Mouse (Mus musculus): ENCODE results near the gene Rilp.
"Not testable (repeated sequence)": the region's sequence is repeated elsewhere in the genome, so short reads cannot be mapped to it uniquely, and the experiment has no call there.

Rilp gene

DNA sequence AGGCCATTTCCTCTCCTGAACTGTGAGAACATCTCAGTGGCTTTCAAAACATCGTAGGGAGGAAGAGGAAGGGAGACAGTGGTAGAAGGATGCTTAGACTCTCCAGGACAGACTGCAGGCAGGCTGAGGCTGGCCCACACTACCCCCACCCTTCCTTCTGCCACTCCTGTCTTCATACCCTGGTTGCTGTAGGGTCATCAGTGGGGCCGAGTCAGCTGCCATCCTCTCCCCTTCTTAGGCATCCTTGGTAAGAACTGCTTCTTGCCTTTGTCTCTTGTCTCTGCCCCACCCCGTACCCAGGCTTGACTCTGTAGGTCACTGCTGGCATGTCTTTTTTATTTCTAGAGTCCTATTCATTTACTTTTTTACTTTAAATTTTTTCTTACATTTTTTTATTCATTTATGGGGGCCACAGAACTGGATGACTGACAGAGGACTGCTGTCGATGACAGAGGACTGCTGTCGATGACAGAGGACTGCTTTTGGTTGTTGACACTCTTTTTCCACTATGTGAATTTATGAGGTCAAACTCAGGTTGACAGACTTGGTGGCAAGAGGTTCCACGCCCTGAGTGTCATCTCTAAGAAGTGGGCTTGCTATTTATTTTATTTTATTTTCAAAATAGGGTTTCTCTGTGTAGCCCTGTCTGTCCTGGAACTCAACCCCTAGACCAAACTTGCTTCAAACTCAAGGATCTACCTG is 23.6 kb downstream of the Rilp start:
- DNase-seq (ENCODE audit: low read depth, low spot score): no peak

DNA sequence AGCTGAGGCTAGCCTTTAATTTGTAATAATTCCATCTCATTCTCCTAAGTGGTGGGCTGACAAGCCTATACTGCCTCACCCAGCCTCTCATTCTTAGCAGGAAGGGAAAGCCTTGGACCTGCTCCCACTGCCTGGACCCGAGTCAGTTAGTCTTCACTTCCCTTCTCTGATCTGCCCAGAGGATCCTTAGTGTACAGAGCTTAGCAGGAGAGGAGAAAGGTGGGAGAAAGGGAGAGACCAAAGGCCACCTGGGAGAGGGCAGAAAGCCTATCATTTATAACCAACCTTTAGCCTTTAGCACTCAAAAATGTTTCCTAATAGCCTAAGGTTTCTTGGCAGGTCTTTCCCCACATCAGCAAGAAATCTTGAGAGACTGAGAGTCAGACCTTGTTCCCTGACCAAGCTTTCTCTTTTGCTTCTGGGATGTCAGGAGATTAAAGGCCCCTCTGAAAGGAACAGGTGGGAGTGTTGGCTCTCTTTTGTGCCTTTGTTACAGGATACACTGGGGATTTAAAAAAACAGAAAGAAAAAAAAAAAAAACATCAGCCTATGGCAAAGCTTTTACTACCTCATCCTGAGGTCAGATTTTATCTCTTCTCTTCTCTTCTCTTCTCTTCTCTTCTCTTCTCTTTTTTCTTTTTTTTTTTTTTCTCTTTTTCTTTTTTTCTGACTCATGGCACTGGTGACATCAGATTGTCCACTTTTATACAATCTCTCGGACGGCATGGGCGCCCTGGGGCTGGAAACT is 24.6 kb downstream of the Rilp start:
- no peak for DNase-seq (ENCODE audit: low read depth, low spot score)

DNA sequence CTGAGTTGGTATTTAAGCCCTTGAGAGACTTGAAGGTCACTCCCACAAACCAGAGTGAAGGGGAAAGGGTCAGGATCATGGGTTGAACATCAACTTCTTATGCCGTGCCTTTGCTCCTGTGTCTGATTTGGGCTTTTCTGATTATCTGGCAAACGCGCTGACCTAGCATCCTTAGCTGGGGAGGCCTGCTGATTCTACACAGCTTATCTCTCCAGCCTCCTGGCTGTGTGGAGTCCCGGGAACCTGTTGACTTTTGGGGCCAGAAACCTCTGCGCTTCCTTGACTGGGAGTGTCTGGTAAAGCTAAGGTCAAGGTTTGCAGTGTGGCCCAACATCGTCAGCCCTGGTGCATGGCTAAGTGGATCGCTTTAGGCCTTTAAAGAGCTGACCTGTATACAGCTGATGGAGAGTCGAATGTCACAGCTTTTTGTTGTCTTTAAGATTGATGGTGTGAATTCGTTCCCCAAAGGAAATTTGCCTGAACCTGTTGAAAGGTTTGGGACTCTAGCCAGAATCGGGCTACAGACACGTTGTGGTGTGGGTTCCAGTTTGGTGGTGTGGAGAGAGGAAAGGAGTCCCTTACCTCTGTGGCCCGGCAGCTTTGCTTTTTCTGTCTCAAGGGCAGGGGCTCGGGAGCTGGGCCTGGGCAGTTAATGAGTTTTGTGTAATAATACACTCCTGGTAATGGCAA is 25.4 kb downstream of the Rilp start:
- no peak for DNase-seq (ENCODE audit: low read depth, low spot score)

DNA sequence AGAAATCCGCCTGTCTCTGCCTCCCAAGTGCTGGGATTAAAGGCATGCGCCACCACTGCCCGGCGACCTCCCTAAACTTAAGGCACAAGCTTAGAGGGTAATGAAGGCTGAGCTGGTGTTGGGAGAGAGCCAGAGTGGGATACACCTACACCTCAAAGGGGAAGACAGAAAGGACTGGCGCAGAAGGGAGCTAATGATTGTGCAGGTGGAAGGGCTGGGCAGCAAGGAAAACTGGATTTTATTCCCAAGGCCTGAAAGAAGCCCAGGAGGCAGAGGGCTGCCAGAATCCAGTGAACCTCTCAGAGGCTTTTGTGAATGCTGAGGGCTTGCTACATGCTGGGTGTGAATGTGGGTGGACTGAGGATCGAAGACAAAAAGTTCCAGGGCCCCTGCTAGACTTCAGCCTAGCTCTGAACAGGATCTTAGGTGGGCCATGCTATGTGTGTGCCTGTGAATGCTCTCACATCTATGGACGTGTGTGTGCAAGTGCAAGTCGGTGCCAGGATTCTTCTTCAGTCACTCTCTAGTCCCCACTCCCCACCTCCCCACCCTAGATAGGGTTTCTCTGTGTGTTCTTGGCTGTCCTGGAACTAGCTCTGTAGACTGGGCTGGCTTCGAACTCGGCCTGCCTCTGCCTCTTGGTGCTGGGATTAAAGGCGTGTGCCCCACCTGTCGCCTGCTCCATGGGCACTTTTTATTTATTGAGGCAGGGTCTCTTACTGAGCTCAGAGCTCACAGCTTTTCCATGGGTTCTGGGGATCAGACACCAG is 26.5 kb downstream of the Rilp start:
- DNase-seq (ENCODE audit: low read depth, low spot score): no peak

DNA sequence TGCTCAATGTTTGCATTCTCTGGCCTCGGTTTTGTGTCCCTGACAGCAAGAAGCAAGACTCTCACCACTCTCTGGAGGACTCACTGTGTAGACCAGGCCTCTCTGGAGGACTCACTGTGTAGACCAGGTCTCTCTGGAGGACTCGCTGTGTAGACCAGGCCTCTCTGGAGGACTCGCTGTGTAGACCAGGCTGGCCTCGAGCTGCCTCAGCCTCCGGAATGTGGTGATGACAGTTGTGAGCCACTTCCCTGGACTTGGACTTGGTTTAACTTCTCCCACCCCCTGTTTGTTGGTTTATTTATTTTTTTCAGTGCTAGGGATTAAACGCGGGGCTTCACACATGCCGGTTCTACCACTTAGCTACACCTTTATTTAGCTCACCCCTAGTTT is 27.1 kb downstream of the Rilp start:
- DNase-seq (ENCODE audit: low read depth, low spot score): no peak

DNA sequence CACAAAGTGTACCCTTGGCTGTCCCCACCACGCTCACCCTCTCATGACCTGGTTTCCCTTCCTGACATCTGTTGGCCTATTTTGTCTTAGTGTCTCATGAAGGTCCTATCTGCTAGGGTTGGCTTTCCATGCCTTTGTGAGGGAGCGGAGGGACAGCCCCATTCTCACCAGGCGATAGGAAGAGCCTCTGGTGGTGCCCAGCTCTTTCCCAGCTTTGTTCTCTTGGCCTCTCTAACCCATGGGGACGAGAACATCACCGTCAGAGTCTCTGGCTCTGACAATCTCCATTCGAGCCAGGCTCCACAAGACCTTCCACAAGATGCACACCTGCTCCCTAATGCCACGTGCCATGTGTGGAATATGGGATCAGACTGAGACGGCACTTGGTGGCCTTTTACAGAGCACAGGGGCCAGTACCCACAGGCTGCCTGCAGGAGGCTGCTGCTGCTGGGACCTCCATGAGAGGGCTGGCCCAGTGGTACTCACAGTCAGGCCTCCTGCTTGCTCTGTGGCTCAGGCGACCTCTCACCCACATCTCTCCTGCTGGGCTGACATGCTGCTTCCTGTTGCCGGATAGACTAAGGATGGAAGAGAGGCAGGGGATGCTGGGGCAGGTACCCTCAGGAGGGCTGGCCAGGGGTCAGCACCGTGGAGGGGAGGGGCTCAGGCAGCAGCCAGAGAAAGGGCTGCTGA is 27.7 kb downstream of the Rilp start:
- DNase-seq (ENCODE audit: low read depth, low spot score): no peak

DNA sequence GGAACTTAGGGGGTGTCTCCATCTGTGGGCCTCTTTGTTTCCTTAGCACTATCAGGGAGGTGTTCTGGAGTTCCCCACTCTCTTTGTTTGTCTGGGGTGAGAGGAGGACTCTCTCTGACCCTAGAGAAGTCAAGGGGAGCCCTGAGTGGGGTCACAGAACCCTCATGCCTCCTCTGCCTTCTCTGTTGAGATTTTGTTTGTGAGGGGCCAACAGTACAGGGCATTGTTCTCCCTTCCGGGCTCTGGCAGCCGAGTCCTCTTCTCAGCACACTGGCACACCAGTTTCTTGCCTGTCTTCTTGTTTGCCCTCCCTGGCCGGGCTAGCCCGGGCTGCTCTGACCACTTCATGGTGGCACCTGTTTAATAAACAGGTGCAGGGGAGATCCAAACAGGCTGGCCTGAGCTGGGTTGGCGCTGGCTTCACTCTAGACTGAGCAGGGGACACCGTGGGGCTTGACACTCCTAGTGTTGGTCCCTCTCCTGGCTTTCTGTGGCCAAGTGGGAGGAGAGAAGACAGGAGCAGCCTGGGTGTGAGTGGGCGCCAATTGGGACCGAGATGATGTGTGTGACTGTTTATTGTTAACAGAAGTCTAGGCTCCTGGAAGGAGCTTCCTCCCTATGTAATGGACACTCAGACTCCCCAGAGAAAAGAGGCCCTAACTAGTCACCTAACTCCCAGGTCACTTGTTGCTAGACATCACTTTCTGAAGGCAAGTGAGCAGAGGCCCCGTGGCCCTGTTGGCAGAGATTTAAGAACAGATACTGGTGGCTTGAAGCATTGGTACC is 28.5 kb downstream of the Rilp start:
- no peak for DNase-seq (ENCODE audit: low read depth, low spot score)

DNA sequence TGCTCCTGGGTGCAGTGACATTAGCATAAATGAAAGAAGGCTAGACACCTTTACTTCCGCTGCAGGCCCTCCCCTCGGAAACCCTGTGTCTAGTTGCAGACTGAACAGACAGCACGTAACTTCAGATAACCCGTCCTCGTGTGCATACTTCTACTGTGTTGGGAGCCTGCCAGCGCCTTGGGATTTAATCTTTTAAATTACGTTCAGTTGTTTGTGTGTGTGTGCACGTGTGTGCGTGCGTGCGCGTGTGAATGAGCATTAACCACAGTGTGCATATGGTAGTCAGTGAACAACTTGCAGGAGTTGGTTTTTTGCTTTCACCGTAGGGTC is 29.0 kb downstream of the Rilp start:
- DNase-seq (ENCODE audit: low read depth, low spot score): no peak

DNA sequence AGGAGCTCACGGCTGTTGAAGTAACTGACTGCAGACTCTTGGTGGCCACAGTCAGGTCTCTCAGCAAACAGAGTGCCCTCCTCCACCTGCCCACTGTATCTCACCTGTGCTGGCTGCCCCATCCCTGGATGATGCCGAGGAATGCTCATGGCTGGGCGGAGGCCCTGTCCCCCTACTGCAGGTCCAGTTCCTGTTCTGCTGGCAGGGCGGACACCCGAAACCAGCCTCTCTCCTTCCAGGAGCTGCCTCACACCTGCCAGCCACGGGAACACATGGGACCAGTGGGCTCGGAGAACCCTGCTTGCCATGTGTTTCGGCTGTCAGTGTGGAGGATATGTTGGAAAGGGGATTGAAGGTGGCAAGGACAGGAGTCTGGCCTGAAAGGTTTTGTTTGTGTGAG is 30.3 kb downstream of the Rilp start:
- DNase-seq (ENCODE audit: low read depth, low spot score): no peak

DNA sequence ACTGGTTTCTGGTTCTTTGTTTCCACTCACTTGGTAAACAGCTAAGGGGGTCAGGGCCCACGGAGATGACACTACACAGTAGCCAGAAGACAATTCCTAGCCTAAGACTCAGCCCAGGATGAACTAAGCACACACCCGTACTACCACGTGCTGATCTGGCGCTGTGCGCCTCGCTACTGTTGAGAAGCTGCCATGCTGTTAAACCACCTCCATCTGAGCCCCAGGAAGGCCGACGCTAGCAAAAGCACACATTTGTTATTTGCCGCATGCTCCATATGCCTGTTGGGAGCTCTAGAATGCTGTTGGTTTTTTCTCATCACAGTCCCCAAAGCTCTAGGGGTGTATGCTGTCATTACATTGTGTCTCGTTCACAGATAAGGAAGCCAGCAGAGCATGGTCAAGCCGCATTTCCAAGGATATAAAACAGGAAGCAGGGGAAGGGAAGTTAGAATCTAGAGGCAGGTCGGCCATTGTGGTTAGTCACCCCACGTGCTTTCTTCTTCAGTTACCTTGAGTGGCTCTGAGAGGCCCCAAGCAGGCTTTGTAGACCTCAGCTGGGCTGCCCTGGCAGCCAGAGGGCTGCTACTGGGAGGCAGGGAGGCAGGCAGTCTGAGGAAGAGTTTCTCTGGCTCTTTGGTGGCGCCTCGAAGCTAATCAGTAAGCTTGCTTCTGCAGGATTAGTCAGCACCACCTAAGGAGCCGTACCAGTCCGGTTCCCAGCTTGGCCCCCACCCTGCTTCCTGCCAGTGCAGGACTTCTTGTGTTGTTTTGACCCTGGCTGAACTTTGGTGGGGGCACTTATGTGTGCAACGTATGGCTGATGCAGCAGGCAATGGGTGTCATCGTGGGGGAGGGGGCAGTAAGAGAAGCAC is 31.1 kb downstream of the Rilp start:
- DNase-seq (ENCODE audit: low read depth, low spot score): no peak

DNA sequence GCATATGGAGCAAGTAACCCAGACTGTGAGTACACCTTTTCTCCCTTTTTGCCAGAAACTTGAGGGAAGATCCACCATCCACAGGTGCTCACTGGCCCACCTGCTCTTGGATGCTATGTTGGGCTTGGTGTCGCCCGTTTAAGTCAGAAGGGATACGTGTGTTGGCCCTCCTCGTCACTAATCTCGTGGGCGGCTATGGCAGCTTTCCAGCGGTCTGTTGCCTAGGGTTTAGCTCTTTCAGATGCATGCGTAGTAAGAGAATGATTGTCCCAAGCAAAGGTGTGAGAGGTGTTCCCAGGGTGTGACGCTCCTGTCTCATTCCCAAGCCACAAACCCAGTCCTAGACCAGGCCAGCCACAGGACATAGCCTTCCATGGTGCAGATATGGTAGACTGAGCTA is 34.8 kb downstream of the Rilp start:
- no peak for DNase-seq (ENCODE audit: low read depth, low spot score)

DNA sequence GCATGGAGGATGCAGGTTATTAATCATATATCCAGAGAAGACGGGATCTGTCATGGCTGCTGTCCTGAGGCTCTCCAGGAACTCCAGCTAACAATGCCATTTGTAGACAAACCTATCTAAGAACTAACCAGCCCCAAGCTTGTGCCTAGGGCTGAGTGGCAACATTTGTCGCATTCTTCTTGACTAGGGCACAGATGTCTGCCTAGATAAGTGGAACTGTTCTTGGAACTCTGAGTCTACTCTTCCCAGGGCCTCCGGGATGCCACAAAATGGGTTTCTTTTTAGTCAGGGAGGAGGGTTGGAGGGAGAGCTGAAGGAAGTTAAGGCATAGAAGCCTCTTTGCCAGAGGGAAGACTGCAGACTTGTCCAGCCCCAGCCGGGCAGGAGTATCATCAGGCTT is 36.2 kb downstream of the Rilp start:
- DNase-seq (ENCODE audit: low read depth, low spot score): no peak

DNA sequence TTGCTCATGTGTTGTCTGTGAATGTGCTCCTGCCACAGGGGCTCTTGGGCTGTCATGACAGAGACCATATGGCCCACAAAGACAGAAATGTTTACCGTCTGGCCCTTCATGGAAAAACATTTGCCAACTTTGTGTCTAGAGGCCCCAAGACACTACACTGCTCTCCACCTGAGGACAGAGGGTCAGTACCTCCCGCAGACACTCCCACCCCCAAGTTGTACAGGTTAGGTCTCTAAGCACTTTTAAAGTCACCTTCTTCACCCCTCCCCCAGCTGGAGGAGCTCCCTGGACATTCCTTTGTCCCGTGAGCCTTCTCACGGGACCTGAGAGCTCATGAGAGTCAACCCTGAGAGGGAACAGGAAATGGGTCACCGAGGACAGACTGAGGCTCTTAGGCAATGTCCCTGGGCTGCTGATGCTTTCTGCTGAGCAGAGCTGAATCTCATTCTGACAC is 39.8 kb downstream of the Rilp start:
- DNase-seq (ENCODE audit: low read depth, low spot score): no peak

DNA sequence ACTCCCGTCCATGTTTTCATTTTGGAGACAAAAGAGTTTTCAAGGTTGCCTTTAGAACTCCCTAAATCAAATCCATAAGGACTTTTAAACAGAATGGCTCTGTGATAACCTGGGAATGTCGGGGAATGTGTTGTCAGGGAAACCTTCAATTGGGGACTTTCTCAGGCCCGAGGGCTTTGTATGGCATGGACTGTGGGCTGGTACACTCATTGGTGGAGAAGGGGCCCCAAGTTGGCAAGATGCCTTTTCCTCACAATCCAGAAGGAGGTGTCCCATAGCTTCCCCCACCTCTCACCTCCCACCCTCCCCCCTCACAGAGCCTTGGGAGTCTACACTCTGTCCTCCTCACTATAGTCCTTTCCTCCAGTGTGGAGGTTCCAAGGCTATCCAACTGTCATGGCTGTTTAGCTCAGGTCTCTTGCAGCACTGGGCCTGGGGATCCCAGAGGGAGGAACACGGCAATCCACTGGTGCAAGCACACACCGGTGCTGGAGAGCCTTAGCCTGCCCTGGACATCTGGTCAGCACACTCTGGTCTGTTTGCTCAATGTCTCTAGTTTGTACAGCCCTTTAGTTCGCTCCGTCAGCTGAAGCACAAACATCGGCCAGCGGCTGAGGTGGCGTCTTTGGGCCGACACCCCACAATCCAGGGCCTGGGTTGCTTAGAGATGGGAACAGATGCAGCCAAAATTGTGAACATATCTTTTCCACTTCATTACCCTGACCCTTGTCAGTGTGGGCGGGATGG is 40.5 kb downstream of the Rilp start:
- DNase-seq (ENCODE audit: low read depth, low spot score): no peak

DNA sequence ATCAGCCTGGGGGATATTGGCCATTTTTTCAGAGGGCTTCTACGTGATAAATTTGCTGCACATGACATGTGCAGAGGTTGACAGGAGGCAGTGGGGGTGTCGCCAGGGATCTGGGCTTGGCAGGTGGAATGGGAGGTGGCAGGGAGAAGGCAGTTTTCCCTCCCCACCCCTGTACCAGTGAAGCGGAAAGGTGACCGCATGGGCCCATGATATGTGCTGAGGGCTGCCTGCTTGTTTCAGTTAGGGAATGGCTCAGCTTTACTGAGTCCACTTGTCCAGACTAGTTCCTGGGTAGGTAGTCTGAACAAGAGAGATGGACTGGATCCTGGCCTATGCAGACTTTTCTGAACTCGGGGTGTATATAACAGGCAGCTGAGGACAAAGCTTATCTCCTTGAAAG is 41.4 kb downstream of the Rilp start:
- DNase-seq (ENCODE audit: low read depth, low spot score): no peak

DNA sequence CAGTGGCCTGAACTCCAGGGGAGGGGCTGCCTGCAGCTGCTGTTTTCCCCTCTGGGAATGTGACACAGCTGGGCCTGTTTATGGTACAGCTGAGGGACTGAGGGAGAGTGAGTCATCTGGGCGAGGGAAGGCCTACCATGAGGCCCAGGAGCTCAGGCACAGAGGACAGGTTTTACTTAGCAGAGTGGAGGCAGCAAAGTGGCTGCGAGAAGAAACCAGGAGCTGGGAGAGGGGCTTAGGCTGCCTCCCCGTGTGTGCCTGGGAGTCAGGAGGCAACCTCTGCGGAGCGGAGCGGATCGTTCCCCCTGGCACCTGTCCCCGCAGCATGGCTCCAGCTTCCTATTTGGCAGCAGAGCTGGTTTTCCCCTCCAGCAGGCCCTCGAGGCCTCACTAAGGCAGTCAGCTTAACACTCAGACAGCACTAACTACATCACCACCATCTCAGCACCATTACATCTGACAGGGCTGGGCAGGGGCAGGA is 42.1 kb downstream of the Rilp start:
- no peak for DNase-seq (ENCODE audit: low read depth, low spot score)

DNA sequence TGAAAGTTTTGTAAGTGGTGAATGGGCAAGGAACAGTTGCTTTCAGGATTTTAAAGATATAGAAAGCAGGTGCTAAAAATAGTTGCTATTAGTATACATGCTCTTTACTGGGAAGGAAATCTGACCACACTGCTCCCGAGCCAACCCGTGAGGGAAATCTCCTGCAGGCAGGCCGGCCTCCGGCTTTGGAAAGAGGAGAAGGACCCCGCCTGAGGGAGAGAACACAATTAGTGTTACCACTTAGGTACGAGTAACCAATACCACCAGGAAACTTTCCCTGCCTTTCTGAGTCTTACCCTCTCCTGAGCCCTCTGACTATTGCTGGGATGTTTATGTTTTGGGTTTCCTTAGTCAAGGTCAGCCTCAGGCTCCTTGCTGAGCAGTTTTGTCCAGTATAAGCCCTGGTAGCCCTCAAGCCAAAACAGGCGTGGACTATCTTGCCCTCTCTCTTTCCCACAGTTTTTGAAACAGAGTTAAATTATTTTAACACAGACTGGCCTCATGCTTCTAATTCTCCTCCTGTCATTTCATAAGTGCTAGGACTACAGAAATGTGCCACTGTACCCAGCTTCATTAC is 43.1 kb downstream of the Rilp start:
- DNase-seq (ENCODE audit: low read depth, low spot score): no peak

DNA sequence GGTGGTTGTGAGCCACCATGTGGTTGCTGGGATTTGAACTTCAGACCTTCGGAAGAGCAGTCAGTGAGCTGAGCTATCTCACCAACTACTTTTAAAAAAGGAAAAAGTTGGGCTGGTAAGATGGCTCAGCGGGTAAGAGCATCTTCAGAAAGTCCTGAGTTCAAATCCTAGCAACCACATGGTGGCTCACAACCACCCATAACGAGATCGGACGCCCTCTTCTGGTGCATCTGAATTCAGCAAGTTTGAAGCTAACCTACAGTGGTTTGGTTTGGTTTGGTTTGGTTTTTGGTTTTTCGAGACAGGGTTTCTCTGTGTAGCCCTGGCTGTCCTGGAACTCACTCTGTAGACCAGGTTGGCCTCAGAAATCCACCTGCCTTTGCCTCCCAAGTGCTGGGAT is 46.1 kb downstream of the Rilp start:
- not testable (repeated sequence) for DNase-seq (ENCODE audit: low read depth, low spot score)

DNA sequence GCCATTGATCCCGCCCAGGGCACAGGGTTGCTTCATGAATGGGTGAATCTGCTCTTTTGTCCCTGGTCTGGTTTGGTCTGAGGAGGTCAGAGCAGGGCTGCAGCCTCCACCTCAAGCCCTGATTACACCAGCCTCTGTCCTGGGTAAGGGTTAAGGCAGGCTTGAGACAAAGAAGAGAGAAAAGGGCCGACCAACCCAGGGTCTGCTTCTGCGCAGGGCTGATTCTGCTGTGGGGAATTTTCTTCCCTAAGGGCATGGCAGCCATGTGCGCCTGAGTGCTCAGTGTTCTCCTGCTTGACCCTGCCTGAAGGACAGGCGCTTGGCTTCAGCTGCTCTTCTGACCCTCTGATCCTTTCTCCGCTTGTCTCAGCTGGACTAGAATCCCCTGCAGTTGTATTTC is 47.2 kb downstream of the Rilp start:
- no peak for DNase-seq (ENCODE audit: low read depth, low spot score)

Data from embryo, embryonic 11.5 days (tissue).